Mouse (Mus musculus) lung, adult 2 months (tissue): Measurements from ENCODE around the gene Rufy4.

Experiments used
- CTCF ChIP-seq: fragments of 200-500 bp; IDR thresholded peaks from 2 replicates; pipeline ENCODE4 v1.5.1; 2011; ENCODE audit warnings: mild to moderate bottlenecking, low read length, control low read depth; ENCODE audit not compliant: insufficient read depth
- POLR2A ChIP-seq: fragments of 200-500 bp; IDR thresholded peaks from 2 replicates; pipeline ENCODE4 v1.6.1; 2011; ENCODE audit warnings: low read depth, mild to moderate bottlenecking, control low read depth, low read length, borderline replicate concordance; ENCODE audit errors: extremely low read depth

- TF ChIP-seq CTCF (no peak), POLR2A (no peak)
These were observed 41.8 kb downstream of the Rufy4 start for GRCm38 (mm10) chr1:74167136-74167535.
